Mouse (Mus musculus): ENCODE results near the gene Aim2. TPM values are rescaled to one million over a fixed set of nuclear protein-coding genes. Genes with fewer than 3 reads are reported as not detected.

Aim2 gene
- polyA plus RNA-seq, 1 experiment from 2014 or later = 3.9 TPM

DNA sequence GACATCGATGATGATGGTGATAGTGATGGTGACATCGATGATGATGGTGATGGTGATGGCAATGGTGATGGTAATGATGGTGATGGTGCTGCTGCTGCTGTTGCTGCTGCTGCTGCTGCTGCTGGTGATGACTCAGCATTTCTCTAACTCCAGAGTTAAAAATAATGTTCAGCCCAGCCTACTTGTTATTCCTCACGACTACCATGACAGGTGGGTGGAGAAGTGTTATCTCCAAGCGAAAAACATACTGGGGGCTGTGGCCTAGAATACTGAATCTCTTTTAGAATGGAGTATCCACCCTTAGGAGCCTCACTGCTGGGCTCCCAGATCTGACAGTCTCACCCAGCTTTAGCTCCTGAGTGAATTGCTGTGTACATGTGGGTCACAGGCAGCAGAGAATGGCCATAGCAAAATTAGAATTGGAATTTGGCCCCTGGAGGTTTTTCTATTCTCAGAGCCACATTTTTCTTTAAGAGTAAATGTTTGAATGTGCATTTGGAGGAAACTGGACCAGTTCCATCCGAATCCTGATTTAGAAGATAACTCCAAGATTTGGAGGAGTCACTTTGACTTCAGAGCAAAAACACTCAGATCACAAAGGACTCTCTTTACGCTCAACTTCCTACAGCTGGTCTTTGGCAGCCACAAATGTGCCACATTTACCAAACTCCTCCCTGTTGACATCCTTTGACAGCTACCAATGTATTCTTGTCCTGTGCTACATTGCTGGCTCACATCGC lies 4.6 kb downstream of the Aim2 start:
- Histone ChIP-seq H3K27ac (no peak overlapping the region), H3K4me1 (replicated peaks) (peaks cover 34% of the 10 kb centered on the region), H3K36me3 (peaks cover 3% of the 10 kb centered on the region; the same call in 1 of the 2 replicates), H3K4me3 (no peak overlapping the region), H3K9me3 (no peaks in the 10 kb centered on the region), H3K27me3 (ENCODE audit: insufficient read depth, poor library complexity, severe bottlenecking) (no peaks in the 10 kb centered on the region)
- DNase-seq (ENCODE audit: low spot score) = no peak
- WGBS = 83% methylated on average over 7 of the region's 7 CpGs

- DNase-seq (ENCODE audit: low spot score) = no peak
- WGBS = 85% methylated on average over 2 of the region's 2 CpGs
- Histone ChIP-seq H3K4me1 (replicated peaks) (peaks cover 20% of the 10 kb centered on the region; the same call in 1 of the 2 replicates), H3K4me3 (no peak overlapping the region), H3K27me3 (ENCODE audit: insufficient read depth, poor library complexity, severe bottlenecking) (no peaks in the 10 kb centered on the region), H3K36me3 (peaks cover 3% of the 10 kb centered on the region; the same call in 1 of the 2 replicates), H3K9me3 (no peaks in the 10 kb centered on the region), H3K27ac (no peak overlapping the region)
Observed at GRCm38 (mm10) chr1:173356699-173357098, 6.0 kb downstream of the Aim2 start.

- H3K27ac ChIP-seq = no peak overlapping the region
Observed at GRCm38 (mm10) chr1:173357799-173358198, 7.1 kb downstream of the Aim2 start.

GRCm38 (mm10) chr1:173359590-173360290 lies 9.1 kb downstream of the Aim2 start:
- peaks cover 15% of the 10 kb centered on the region; the same call in 1 of the 2 replicates for H3K4me1 ChIP-seq (replicated peaks)
- no peak for DNase-seq (ENCODE audit: low spot score)
- no peaks in the 10 kb centered on the region for H3K27me3 ChIP-seq (ENCODE audit: insufficient read depth, poor library complexity, severe bottlenecking)
- WGBS = 74% methylated on average over 4 of the region's 4 CpGs
- no peaks in the 10 kb centered on the region; the same call in 1 of the 2 replicates for H3K36me3 ChIP-seq
- no peak overlapping the region for H3K4me3 ChIP-seq
- no peak overlapping the region for H3K27ac ChIP-seq
- no peaks in the 10 kb centered on the region for H3K9me3 ChIP-seq

More at GRCm38 (mm10) chr1:173357799-173358198, 7.1 kb downstream of the Aim2 start:
- Histone ChIP-seq H3K4me1 (replicated peaks) (peaks cover 15% of the 10 kb centered on the region; the same call in 1 of the 2 replicates), H3K36me3 (no peaks in the 10 kb centered on the region; the same call in 1 of the 2 replicates), H3K4me3 (no peak overlapping the region), H3K9me3 (no peaks in the 10 kb centered on the region), H3K27me3 (ENCODE audit: insufficient read depth, poor library complexity, severe bottlenecking) (no peaks in the 10 kb centered on the region)
- DNase-seq (ENCODE audit: low spot score) = no peak
- WGBS = 40% methylated on average over 4 of the region's 4 CpGs

DNA sequence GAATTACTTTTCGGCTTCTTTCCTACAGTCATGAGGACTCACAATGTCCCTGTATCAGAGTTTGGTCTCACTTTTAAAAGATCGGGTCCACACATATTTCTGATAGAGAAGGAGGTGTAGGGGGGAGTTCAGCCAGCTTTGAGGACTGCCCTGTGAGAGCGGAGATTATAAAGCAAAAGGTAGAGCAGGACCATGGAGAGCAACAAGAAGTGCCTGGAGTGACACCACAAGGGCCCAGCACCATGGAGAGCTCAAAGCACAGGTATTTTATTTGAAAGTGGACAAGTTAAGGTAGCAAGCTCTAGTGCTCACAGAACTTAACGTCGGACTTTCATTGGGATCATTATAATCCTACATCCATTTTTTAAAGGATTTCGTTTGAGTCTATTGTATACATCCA lies 11.0 kb downstream of the Aim2 start:
- H3K4me1 ChIP-seq (replicated peaks) = peaks cover 20% of the 10 kb centered on the region
- H3K9me3 ChIP-seq = no peaks in the 10 kb centered on the region
- no peak for DNase-seq (ENCODE audit: low spot score)
- H3K27ac ChIP-seq = no peak overlapping the region
- 49% methylated on average over 6 of the region's 6 CpGs for WGBS
- peaks cover 13% of the 10 kb centered on the region for H3K27me3 ChIP-seq (ENCODE audit: insufficient read depth, poor library complexity, severe bottlenecking)
- no peaks in the 10 kb centered on the region for H3K36me3 ChIP-seq
- H3K4me3 ChIP-seq = no peak overlapping the region

GRCm38 (mm10) chr1:173363436-173363835 lies 12.8 kb downstream of the Aim2 start:
- H3K4me1 ChIP-seq (replicated peaks) = peaks cover 31% of the 10 kb centered on the region
- H3K4me3 ChIP-seq = no peak overlapping the region
- no peak overlapping the region for H3K27ac ChIP-seq
- WGBS = 93% methylated on average over 2 of the region's 2 CpGs
- H3K36me3 ChIP-seq = no peaks in the 10 kb centered on the region
- H3K9me3 ChIP-seq = no peaks in the 10 kb centered on the region
- DNase-seq (ENCODE audit: low spot score) = no peak
- H3K27me3 ChIP-seq (ENCODE audit: insufficient read depth, poor library complexity, severe bottlenecking) = peaks cover 24% of the 10 kb centered on the region

DNA sequence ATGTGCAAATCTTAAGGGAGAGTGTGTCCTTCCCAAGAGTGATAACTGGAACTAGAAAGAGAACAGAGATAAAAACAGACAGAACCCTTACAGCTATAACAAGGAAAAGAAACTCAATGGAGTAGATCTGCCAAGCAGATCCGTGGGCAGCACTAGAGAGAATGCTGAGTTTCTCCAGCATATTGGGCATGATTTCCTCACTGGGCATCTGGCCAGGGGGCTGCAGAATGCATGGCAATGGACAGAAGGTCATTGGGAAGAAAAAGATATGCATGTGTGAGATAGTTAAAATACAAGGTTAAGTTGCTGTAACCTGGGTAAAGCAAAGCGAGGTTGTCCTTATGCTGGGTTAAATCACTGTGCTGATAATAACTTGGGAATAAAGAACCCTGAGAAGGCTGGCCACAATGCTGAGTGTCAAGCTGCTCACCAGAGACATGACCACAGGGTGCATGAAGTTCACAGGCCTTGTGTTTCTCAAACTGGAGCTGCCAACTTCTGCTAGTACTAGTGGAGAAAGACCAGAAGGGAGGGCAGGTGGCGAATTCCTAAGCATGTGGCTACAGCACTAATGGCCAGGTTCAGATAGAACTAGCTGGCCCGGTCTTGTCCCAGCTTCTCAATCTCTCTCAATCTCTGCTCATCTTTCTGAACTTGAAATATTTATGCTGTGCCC lies 13.6 kb downstream of the Aim2 start:
- no peak overlapping the region for H3K4me3 ChIP-seq
- H3K9me3 ChIP-seq = no peaks in the 10 kb centered on the region
- H3K36me3 ChIP-seq = no peaks in the 10 kb centered on the region
- peaks cover 24% of the 10 kb centered on the region for H3K27me3 ChIP-seq (ENCODE audit: insufficient read depth, poor library complexity, severe bottlenecking)
- DNase-seq (ENCODE audit: low spot score) = no peak
- peaks cover 31% of the 10 kb centered on the region for H3K4me1 ChIP-seq (replicated peaks)
- WGBS = 88% methylated on average over 4 of the region's 4 CpGs
- H3K27ac ChIP-seq = no peak overlapping the region

- DNase-seq (ENCODE audit: low spot score) = no peak
- WGBS = 2% methylated on average over 13 of the region's 13 CpGs
- Histone ChIP-seq H3K4me3 (peak overlapping the region; percentile 83), H3K36me3 (no peaks in the 10 kb centered on the region), H3K9me3 (no peaks in the 10 kb centered on the region), H3K27ac (peak overlapping the region; percentile 29; the same call in 1 of the 2 replicates), H3K27me3 (ENCODE audit: insufficient read depth, poor library complexity, severe bottlenecking) (peaks cover 24% of the 10 kb centered on the region), H3K4me1 (replicated peaks) (peaks cover 33% of the 10 kb centered on the region)
Observed at GRCm38 (mm10) chr1:173365970-173366409, 15.3 kb downstream of the Aim2 start.

DNA sequence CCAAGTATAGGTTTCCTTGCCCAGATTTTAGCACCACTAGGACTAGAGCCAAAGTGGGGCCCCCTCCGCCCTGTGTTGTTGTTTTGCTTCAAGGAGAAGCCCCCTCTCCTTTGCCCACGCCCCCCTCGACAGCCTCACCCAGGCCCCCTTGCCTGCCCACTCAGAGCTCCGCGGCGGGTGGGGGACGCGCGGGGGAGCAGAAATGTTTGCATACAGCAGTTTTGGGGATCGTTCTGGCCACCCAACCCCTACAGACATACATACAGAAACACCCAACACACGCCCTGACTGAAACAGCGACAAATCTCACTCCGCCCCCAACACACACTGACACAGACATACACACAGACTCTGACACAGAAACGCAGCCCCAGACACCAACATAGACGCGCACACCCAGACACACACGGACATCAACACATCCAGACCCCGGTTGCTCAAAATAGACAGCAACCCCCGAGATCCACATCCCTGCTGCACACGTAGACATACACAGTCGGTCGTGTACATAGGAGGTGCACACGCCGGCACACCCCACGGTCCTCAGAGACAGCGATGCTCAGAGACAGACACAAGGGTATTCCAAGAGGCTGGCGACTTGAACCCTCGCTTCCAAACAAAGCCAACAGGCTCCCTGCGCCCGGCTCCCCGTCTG lies 16.1 kb downstream of the Aim2 start:
- H3K9me3 ChIP-seq = no peaks in the 10 kb centered on the region
- peak overlapping the region; percentile 91 for H3K27ac ChIP-seq
- 0% methylated on average over 31 of the region's 31 CpGs for WGBS
- peaks cover 24% of the 10 kb centered on the region for H3K27me3 ChIP-seq (ENCODE audit: insufficient read depth, poor library complexity, severe bottlenecking)
- peak; percentile 51 for DNase-seq (ENCODE audit: low spot score)
- peaks cover 33% of the 10 kb centered on the region for H3K4me1 ChIP-seq (replicated peaks)
- H3K4me3 ChIP-seq = peak overlapping the region; percentile 83
- no peaks in the 10 kb centered on the region for H3K36me3 ChIP-seq

GRCm38 (mm10) chr1:173367356-173368046 lies 16.8 kb downstream of the Aim2 start, which contains the start of gene Cadm3:
TSS of gene Cadm3 (minus strand) at chr1:173367695.
- H3K27me3 ChIP-seq (ENCODE audit: insufficient read depth, poor library complexity, severe bottlenecking) = peaks cover 24% of the 10 kb centered on the region
- H3K36me3 ChIP-seq = no peaks in the 10 kb centered on the region
- H3K4me3 ChIP-seq = peak within 1 kb of the TSS; percentile 83
- WGBS = under 1% methylated on average over 46 of the region's 46 CpGs
- peak; percentile 73 for DNase-seq (ENCODE audit: low spot score)
- H3K27ac ChIP-seq = peak within 1 kb of the TSS; percentile 91
- no peaks in the 10 kb centered on the region for H3K9me3 ChIP-seq
- peaks cover 33% of the 10 kb centered on the region for H3K4me1 ChIP-seq (replicated peaks)

DNA sequence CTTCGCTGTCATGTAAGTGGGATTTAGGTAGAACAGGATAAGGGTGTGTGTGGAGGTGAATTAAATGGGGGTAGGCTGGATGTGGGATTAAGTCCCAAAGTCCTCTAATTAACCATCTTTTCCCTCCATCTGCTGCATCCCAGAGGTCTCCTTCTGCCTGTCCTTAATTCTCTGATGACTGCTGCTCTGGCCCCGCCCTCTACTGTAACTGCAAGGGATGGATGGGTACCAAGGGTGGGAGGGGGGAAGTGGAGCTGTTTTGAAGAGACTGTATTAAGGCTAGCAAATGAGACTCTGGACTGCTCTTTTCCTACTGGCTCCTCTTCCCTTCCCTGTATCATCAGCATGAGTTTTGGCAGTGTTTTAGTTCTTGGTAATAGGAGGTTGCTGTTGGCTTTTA lies 18.9 kb downstream of the Aim2 start:
- no peaks in the 10 kb centered on the region for H3K36me3 ChIP-seq
- peaks cover 24% of the 10 kb centered on the region for H3K27me3 ChIP-seq (ENCODE audit: insufficient read depth, poor library complexity, severe bottlenecking)
- no peak overlapping the region for H3K4me3 ChIP-seq
- no peak overlapping the region for H3K27ac ChIP-seq
- no peak for DNase-seq (ENCODE audit: low spot score)
- H3K9me3 ChIP-seq = no peaks in the 10 kb centered on the region
- H3K4me1 ChIP-seq (replicated peaks) = peaks cover 33% of the 10 kb centered on the region
- 66% methylated on average over 2 of the region's 2 CpGs for WGBS

- 66% methylated on average over 6 of the region's 6 CpGs for WGBS
- Histone ChIP-seq H3K9me3 (no peaks in the 10 kb centered on the region), H3K36me3 (no peaks in the 10 kb centered on the region), H3K4me1 (replicated peaks) (peaks cover 31% of the 10 kb centered on the region), H3K27me3 (ENCODE audit: insufficient read depth, poor library complexity, severe bottlenecking) (peaks cover 21% of the 10 kb centered on the region), H3K4me3 (no peak overlapping the region), H3K27ac (no peak overlapping the region)
- no peak for DNase-seq (ENCODE audit: low spot score)
Observed at GRCm38 (mm10) chr1:173370456-173370855, 19.8 kb downstream of the Aim2 start.
